Mouse (Mus musculus): ENCODE results near the gene Zmat5. TPM values are rescaled to one million over a fixed set of nuclear protein-coding genes. Genes with fewer than 3 reads are reported as not detected.

Gene Zmat5
- polyA plus RNA-seq, 1 experiment from 2014 or later: 51.7 TPM

- DNase-seq (ENCODE audit: low spot score): no peak
- no peaks in the 10 kb centered on the region for H3K27me3 ChIP-seq (replicated peaks; ENCODE audit: control insufficient read depth, insufficient read depth, low read length)
- H3K4me1 ChIP-seq (ENCODE audit: control insufficient read depth, insufficient read depth, low read length): peaks cover 21% of the 10 kb centered on the region
- 84% methylated on average over 6 of the region's 6 CpGs for WGBS
- no peak overlapping the region for H3K4me2 ChIP-seq (ENCODE audit: low read depth, low read length)
- no peaks in the 10 kb centered on the region for H3K9me3 ChIP-seq (ENCODE audit: control insufficient read depth, low read length)
- H3K36me3 ChIP-seq (ENCODE audit: control insufficient read depth, insufficient read depth, low read length): peaks cover 53% of the 10 kb centered on the region
- ATAC-seq (ENCODE audit: low read depth): no peak
- no peak overlapping the region for H3K9ac ChIP-seq (ENCODE audit: low read depth, low read length)
- H3K4me3 ChIP-seq (ENCODE audit: low read depth, low read length): no peak overlapping the region
- H3K27ac ChIP-seq (replicated peaks; ENCODE audit: low read depth, low read length): no peak overlapping the region
Measured at GRCm38 (mm10) chr11:4675126-4675562, 29.3 kb upstream of the Zmat5 start.

GRCm38 (mm10) chr11:4675693-4676092, 28.8 kb upstream of the Zmat5 start:
- Histone ChIP-seq H3K4me1 (ENCODE audit: control insufficient read depth, insufficient read depth, low read length) (peaks cover 22% of the 10 kb centered on the region), H3K27ac (replicated peaks; ENCODE audit: low read depth, low read length) (no peak overlapping the region), H3K4me3 (ENCODE audit: low read depth, low read length) (no peak overlapping the region), H3K4me2 (ENCODE audit: low read depth, low read length) (no peak overlapping the region), H3K9me3 (ENCODE audit: control insufficient read depth, low read length) (no peaks in the 10 kb centered on the region), H3K36me3 (ENCODE audit: control insufficient read depth, insufficient read depth, low read length) (peaks cover 57% of the 10 kb centered on the region), H3K27me3 (replicated peaks; ENCODE audit: control insufficient read depth, insufficient read depth, low read length) (no peaks in the 10 kb centered on the region), H3K9ac (ENCODE audit: low read depth, low read length) (no peak overlapping the region)
- DNase-seq (ENCODE audit: low spot score) (no peak), ATAC-seq (ENCODE audit: low read depth) (no peak)
- WGBS: 91% methylated on average over 6 of the region's 6 CpGs

- WGBS: 95% methylated on average over 6 of the region's 7 CpGs
- ATAC-seq (ENCODE audit: low read depth): no peak
Measured at GRCm38 (mm10) chr11:4677250-4677872, 27.1 kb upstream of the Zmat5 start.

GRCm38 (mm10) chr11:4678700-4679440, 25.6 kb upstream of the Zmat5 start:
- ATAC-seq (ENCODE audit: low read depth): peak; percentile 82
- no peak overlapping the region for H3K9ac ChIP-seq (ENCODE audit: low read depth, low read length)
- H3K36me3 ChIP-seq (ENCODE audit: control insufficient read depth, insufficient read depth, low read length): peaks cover 70% of the 10 kb centered on the region

More at GRCm38 (mm10) chr11:4677250-4677872, 27.1 kb upstream of the Zmat5 start:
- no peaks in the 10 kb centered on the region for H3K9me3 ChIP-seq (ENCODE audit: control insufficient read depth, low read length)
- peaks cover 22% of the 10 kb centered on the region for H3K4me1 ChIP-seq (ENCODE audit: control insufficient read depth, insufficient read depth, low read length)
- no peak for DNase-seq (ENCODE audit: low spot score)
- H3K27me3 ChIP-seq (replicated peaks; ENCODE audit: control insufficient read depth, insufficient read depth, low read length): no peaks in the 10 kb centered on the region
- peaks cover 72% of the 10 kb centered on the region for H3K36me3 ChIP-seq (ENCODE audit: control insufficient read depth, insufficient read depth, low read length)
- H3K4me2 ChIP-seq (ENCODE audit: low read depth, low read length): no peak overlapping the region
- no peak overlapping the region for H3K4me3 ChIP-seq (ENCODE audit: low read depth, low read length)
- no peak overlapping the region for H3K9ac ChIP-seq (ENCODE audit: low read depth, low read length)
- no peak overlapping the region for H3K27ac ChIP-seq (replicated peaks; ENCODE audit: low read depth, low read length)

GRCm38 (mm10) chr11:4679441-4679832, 25.0 kb upstream of the Zmat5 start:
- peaks cover 22% of the 10 kb centered on the region for H3K4me1 ChIP-seq (ENCODE audit: control insufficient read depth, insufficient read depth, low read length)
- peak overlapping the region; percentile 72 for H3K27ac ChIP-seq (replicated peaks; ENCODE audit: low read depth, low read length)
- H3K4me2 ChIP-seq (ENCODE audit: low read depth, low read length): no peak overlapping the region
- no peak overlapping the region for H3K4me3 ChIP-seq (ENCODE audit: low read depth, low read length)
- WGBS: 84% methylated on average over 12 of the region's 12 CpGs
- H3K36me3 ChIP-seq (ENCODE audit: control insufficient read depth, insufficient read depth, low read length): peaks cover 64% of the 10 kb centered on the region
- ATAC-seq (ENCODE audit: low read depth) (no peak), DNase-seq (ENCODE audit: low spot score) (no peak)
- H3K9me3 ChIP-seq (ENCODE audit: control insufficient read depth, low read length): no peaks in the 10 kb centered on the region
- H3K9ac ChIP-seq (ENCODE audit: low read depth, low read length): no peak overlapping the region
- no peaks in the 10 kb centered on the region for H3K27me3 ChIP-seq (replicated peaks; ENCODE audit: control insufficient read depth, insufficient read depth, low read length)

More at GRCm38 (mm10) chr11:4678700-4679440, 25.6 kb upstream of the Zmat5 start:
- no peaks in the 10 kb centered on the region for H3K27me3 ChIP-seq (replicated peaks; ENCODE audit: control insufficient read depth, insufficient read depth, low read length)
- H3K4me3 ChIP-seq (ENCODE audit: low read depth, low read length): no peak overlapping the region
- 62% methylated on average over 13 of the region's 13 CpGs for WGBS
- H3K9me3 ChIP-seq (ENCODE audit: control insufficient read depth, low read length): no peaks in the 10 kb centered on the region
- DNase-seq (ENCODE audit: low spot score): peak; percentile 79
- H3K4me1 ChIP-seq (ENCODE audit: control insufficient read depth, insufficient read depth, low read length): peaks cover 22% of the 10 kb centered on the region
- H3K4me2 ChIP-seq (ENCODE audit: low read depth, low read length): no peak overlapping the region
- peak overlapping the region; percentile 72 for H3K27ac ChIP-seq (replicated peaks; ENCODE audit: low read depth, low read length)

GRCm38 (mm10) chr11:4680126-4680525, 24.4 kb upstream of the Zmat5 start:
- Histone ChIP-seq H3K4me1 (ENCODE audit: control insufficient read depth, insufficient read depth, low read length) (peaks cover 22% of the 10 kb centered on the region), H3K4me3 (ENCODE audit: low read depth, low read length) (no peak overlapping the region), H3K9ac (ENCODE audit: low read depth, low read length) (no peak overlapping the region), H3K27ac (replicated peaks; ENCODE audit: low read depth, low read length) (peak overlapping the region; percentile 72; the same call in 1 of the 2 replicates), H3K9me3 (ENCODE audit: control insufficient read depth, low read length) (no peaks in the 10 kb centered on the region), H3K36me3 (ENCODE audit: control insufficient read depth, insufficient read depth, low read length) (peaks cover 61% of the 10 kb centered on the region), H3K27me3 (replicated peaks; ENCODE audit: control insufficient read depth, insufficient read depth, low read length) (no peaks in the 10 kb centered on the region), H3K4me2 (ENCODE audit: low read depth, low read length) (no peak overlapping the region)
- DNase-seq (ENCODE audit: low spot score): no peak
- 40% methylated on average over 3 of the region's 3 CpGs for WGBS
- ATAC-seq (ENCODE audit: low read depth): no peak

- H3K4me3 ChIP-seq (ENCODE audit: low read depth, low read length): no peak overlapping the region
- ATAC-seq (ENCODE audit: low read depth): no peak
- no peak overlapping the region for H3K27ac ChIP-seq (replicated peaks; ENCODE audit: low read depth, low read length)
- no peak overlapping the region for H3K9ac ChIP-seq (ENCODE audit: low read depth, low read length)
- no peak overlapping the region for H3K4me2 ChIP-seq (ENCODE audit: low read depth, low read length)
- WGBS: 88% methylated on average over 6 of the region's 6 CpGs
- H3K4me1 ChIP-seq (ENCODE audit: control insufficient read depth, insufficient read depth, low read length): peaks cover 18% of the 10 kb centered on the region
- no peaks in the 10 kb centered on the region for H3K27me3 ChIP-seq (replicated peaks; ENCODE audit: control insufficient read depth, insufficient read depth, low read length)
- peaks cover 39% of the 10 kb centered on the region for H3K36me3 ChIP-seq (ENCODE audit: control insufficient read depth, insufficient read depth, low read length)
- DNase-seq (ENCODE audit: low spot score): no peak
- no peaks in the 10 kb centered on the region for H3K9me3 ChIP-seq (ENCODE audit: control insufficient read depth, low read length)
Measured at GRCm38 (mm10) chr11:4683516-4683915, 21.0 kb upstream of the Zmat5 start.

GRCm38 (mm10) chr11:4684186-4684585, 20.3 kb upstream of the Zmat5 start:
- ATAC-seq (ENCODE audit: low read depth) (no peak), DNase-seq (ENCODE audit: low spot score) (no peak)
- H3K4me2 ChIP-seq (ENCODE audit: low read depth, low read length): no peak overlapping the region
- WGBS: 82% methylated on average over 6 of the region's 6 CpGs
- no peaks in the 10 kb centered on the region for H3K27me3 ChIP-seq (replicated peaks; ENCODE audit: control insufficient read depth, insufficient read depth, low read length)
- peaks cover 11% of the 10 kb centered on the region for H3K4me1 ChIP-seq (ENCODE audit: control insufficient read depth, insufficient read depth, low read length)
- H3K27ac ChIP-seq (replicated peaks; ENCODE audit: low read depth, low read length): no peak overlapping the region
- H3K9ac ChIP-seq (ENCODE audit: low read depth, low read length): no peak overlapping the region
- peaks cover 39% of the 10 kb centered on the region for H3K36me3 ChIP-seq (ENCODE audit: control insufficient read depth, insufficient read depth, low read length)
- no peak overlapping the region for H3K4me3 ChIP-seq (ENCODE audit: low read depth, low read length)
- H3K9me3 ChIP-seq (ENCODE audit: control insufficient read depth, low read length): no peaks in the 10 kb centered on the region

Measured in embryonic facial prominence, embryonic 14.5 days (tissue).